Mouse (Mus musculus): Measurements from ENCODE around the gene Zfp574. TPM values are rescaled to one million over a fixed set of nuclear protein-coding genes. Genes with fewer than 3 reads are reported as not detected.

Zfp574 gene
- polyA plus RNA-seq (2015; fragmentation: Nextera tagmentation; extraction: Ambion mirVana) = 9.0 and 9.4 TPM in 2 replicates

GRCm38 (mm10) chr7:25071979-25072715 is at the start of gene Zfp574, which contains the start of gene Grik5:
Gene Zfp574 (plus strand): TSS chr7:25072567.
Gene Grik5 (minus strand): TSS chr7:25072346.

Small RNA genes within 50 kb of the gene (microRNA-seq; reads per million reads assigned to microRNA genes)
- gene Mir6537 = 0 reads per million in 2 experiments

Other genes starting within 250 kb of the Zfp574 start
- gene Gm9844, start 210.4 kb upstream of the Zfp574 start, polyA plus RNA-seq (2015; fragmentation: Nextera tagmentation; extraction: Ambion mirVana) = 7.4 and 9.8 TPM in 2 replicates
- gene Lypd4, start 202.6 kb upstream of the Zfp574 start, polyA plus RNA-seq (2015; fragmentation: Nextera tagmentation; extraction: Ambion mirVana) = not detected in 2 replicates
- gene Dmrtc2, start 202.5 kb upstream of the Zfp574 start, polyA plus RNA-seq (2015; fragmentation: Nextera tagmentation; extraction: Ambion mirVana) = not detected in 2 replicates
- gene Rps19, start 188.2 kb upstream of the Zfp574 start, polyA plus RNA-seq (2015; fragmentation: Nextera tagmentation; extraction: Ambion mirVana) = 1,449 and 1,636 TPM in 2 replicates
- 0.29 and 0.58 TPM in 2 replicates for gene Cd79a, start 175.2 kb upstream of the Zfp574 start, polyA plus RNA-seq (2015; fragmentation: Nextera tagmentation; extraction: Ambion mirVana)
- 39.1 and 44.5 TPM in 2 replicates for gene Arhgef1, start 169.7 kb upstream of the Zfp574 start, polyA plus RNA-seq (2015; fragmentation: Nextera tagmentation; extraction: Ambion mirVana)
- gene Gm4881, start 128.1 kb upstream of the Zfp574 start, polyA plus RNA-seq (2015; fragmentation: Nextera tagmentation; extraction: Ambion mirVana) = not detected in 2 replicates
- gene Rabac1, start 99.8 kb upstream of the Zfp574 start, polyA plus RNA-seq (2015; fragmentation: Nextera tagmentation; extraction: Ambion mirVana) = 237 and 250 TPM in 2 replicates
- 0.13 and 0.19 TPM in 2 replicates for gene Atp1a3, start 66.6 kb upstream of the Zfp574 start, polyA plus RNA-seq (2015; fragmentation: Nextera tagmentation; extraction: Ambion mirVana)
- 1.5 and 2.2 TPM in 2 replicates for gene Grik5, start 221 bp upstream of the Zfp574 start, polyA plus RNA-seq (2015; fragmentation: Nextera tagmentation; extraction: Ambion mirVana)
- 0.42 and 0.46 TPM in 2 replicates for gene Pou2f2, start 107.2 kb downstream of the Zfp574 start, polyA plus RNA-seq (2015; fragmentation: Nextera tagmentation; extraction: Ambion mirVana)
- gene Dedd2, start 148.0 kb downstream of the Zfp574 start, polyA plus RNA-seq (2015; fragmentation: Nextera tagmentation; extraction: Ambion mirVana) = 6.5 and 7.9 TPM in 2 replicates
- gene Zfp526, start 148.9 kb downstream of the Zfp574 start, polyA plus RNA-seq (2015; fragmentation: Nextera tagmentation; extraction: Ambion mirVana) = 1.4 and 1.8 TPM in 2 replicates
- 6.6 and 8.2 TPM in 2 replicates for gene Gsk3a, start 165.3 kb downstream of the Zfp574 start, polyA plus RNA-seq (2015; fragmentation: Nextera tagmentation; extraction: Ambion mirVana)
- gene Erf, start 178.2 kb downstream of the Zfp574 start, polyA plus RNA-seq (2015; fragmentation: Nextera tagmentation; extraction: Ambion mirVana) = 5.6 and 8.0 TPM in 2 replicates
- 14.1 and 16.4 TPM in 2 replicates for gene Cic, start 195.1 kb downstream of the Zfp574 start, polyA plus RNA-seq (2015; fragmentation: Nextera tagmentation; extraction: Ambion mirVana)
- 36.2 and 42.4 TPM in 2 replicates for gene Pafah1b3, start 225.4 kb downstream of the Zfp574 start, polyA plus RNA-seq (2015; fragmentation: Nextera tagmentation; extraction: Ambion mirVana)
- gene Prr19, start 228.8 kb downstream of the Zfp574 start, polyA plus RNA-seq (2015; fragmentation: Nextera tagmentation; extraction: Ambion mirVana) = 0.10 TPM in 1 of 2 replicates, not detected in the other
- not detected in 2 replicates for gene Tmem145, start 233.5 kb downstream of the Zfp574 start, polyA plus RNA-seq (2015; fragmentation: Nextera tagmentation; extraction: Ambion mirVana)
- gene Megf8, start 244.6 kb downstream of the Zfp574 start, polyA plus RNA-seq (2015; fragmentation: Nextera tagmentation; extraction: Ambion mirVana) = 5.9 and 6.2 TPM in 2 replicates

Measured in skeletal muscle tissue, postnatal 0 days (tissue).